Mouse (Mus musculus): ENCODE measurements around the gene Armc12.

DNA sequence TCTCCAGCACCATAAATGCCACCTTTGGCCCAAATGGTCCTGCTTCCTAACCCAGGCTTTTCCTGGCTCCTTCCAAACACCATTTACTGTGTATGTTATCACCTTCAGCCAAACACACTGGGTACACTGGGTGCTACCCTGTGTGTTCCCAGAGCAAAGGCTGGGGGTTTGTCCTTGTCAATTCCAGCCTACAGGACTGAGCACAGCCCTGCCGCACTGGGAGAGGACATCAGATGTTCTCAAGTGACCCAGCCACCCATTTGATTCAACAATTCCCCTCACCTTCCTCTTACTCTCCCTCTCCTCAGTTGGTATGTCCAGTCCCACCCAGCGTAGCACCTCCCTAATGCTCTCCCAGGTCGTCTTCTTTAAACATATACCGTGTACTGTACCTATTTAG is 10.0 kb upstream of the Armc12 start:
- TF ChIP-seq CTCF (IDR thresholded peaks at IDR 0.05; ENCODE audit: low read depth, low read length): no peak
- no peak for TF ChIP-seq POLR2A (IDR thresholded peaks at IDR 0.05; ENCODE audit: borderline replicate concordance, low read depth, low read length)

Measured in bone marrow macrophage, adult 2 months (primary cell).